Mouse (Mus musculus): ENCODE measurements around the gene Grb2.

Grb2 gene

GRCm38 (mm10) chr11:115712674-115713298 lies 4.4 kb upstream of the Grb2 start:
- no peak for DNase-seq (ENCODE audit: inconsistent age in 2 of 2, low spot score in 1 of 2)

GRCm38 (mm10) chr11:115712268-115712667 lies 3.9 kb upstream of the Grb2 start:
- peak in 1 of 2 experiments; percentile 42 for DNase-seq (ENCODE audit: inconsistent age in 2 of 2, low spot score in 1 of 2)

- no peak for DNase-seq (ENCODE audit: inconsistent age in 2 of 2, low spot score in 1 of 2)
Observed at GRCm38 (mm10) chr11:115711133-115711532, 2.7 kb upstream of the Grb2 start.

DNA sequence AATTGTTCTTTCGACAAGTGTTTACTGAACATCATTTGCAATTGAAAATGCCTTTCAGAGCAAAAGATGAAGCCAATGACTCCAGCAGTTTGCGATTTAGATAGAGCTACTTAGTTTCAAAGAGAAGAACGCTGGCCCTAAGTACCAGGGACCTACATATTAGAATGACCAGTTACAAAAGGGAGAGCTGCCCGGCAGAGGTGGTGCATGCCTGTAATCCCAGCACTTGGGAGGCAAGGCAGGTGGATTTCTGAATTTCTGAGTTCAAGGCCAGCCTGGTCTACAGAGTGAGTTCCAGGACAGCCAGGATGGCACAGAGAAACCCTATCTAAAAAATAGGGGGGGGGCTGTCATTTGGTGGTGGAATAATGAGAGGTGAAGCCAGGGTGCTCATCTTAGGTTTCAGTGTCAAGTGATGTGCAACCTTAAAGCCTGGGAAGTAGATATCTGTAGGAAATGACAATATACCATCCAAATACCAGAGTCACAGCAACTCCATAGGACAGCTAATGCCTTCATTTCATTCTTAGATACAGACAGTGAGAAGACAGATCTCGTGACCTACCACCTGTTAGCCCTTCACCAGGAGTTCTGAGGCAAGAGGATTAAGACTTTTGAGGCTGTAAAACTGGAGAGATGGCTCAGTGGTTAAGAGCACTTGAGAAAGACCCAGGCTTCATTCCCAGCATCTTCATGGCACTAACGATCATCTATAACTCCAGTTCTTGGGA lies 1.6 kb upstream of the Grb2 start:
- DNase-seq (ENCODE audit: inconsistent age in 2 of 2, low spot score in 1 of 2) = no peak

DNA sequence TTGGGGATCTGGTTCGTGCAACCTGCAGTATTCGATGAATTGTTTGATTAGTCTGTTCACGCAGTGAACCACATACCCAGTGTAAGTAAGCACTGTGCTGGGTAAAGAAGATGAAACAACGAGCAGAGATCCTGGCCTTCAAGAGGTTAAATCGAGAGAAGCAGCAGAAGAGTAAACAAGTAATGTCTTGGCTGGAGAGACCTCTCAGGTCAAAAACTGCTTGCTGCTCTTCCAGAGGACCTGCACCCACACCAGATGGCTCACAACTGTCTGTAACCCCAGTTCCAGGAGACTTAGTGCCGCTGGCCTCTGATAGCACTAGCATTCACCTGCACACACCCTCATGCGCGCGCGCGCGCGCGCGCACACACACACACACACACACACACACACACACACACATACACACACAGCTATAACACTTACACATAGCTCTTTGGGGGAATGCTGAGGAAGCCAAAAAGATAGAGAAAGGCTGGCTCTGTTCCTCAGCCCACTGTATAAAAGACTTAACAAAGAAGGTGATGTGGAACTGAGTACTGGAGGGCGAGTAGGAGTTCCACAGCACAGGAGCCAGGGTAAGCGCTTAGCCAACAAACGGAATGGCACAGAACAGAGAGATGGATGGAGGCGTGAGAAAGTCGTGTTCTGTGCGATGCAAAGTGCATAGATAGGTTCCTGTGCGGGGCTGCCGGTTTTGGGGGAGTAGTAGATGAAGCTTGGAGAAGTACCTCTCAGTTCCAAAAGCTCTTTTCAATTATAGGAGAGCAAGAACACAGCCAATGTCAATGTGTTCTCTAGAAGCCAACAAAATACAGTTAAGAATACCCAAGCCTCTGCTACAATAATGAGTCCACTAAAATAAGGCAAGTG lies 795 bp upstream of the Grb2 start:
- peak in 1 of 2 experiments; percentile 76 for DNase-seq (ENCODE audit: inconsistent age in 2 of 2, low spot score in 1 of 2)

DNA sequence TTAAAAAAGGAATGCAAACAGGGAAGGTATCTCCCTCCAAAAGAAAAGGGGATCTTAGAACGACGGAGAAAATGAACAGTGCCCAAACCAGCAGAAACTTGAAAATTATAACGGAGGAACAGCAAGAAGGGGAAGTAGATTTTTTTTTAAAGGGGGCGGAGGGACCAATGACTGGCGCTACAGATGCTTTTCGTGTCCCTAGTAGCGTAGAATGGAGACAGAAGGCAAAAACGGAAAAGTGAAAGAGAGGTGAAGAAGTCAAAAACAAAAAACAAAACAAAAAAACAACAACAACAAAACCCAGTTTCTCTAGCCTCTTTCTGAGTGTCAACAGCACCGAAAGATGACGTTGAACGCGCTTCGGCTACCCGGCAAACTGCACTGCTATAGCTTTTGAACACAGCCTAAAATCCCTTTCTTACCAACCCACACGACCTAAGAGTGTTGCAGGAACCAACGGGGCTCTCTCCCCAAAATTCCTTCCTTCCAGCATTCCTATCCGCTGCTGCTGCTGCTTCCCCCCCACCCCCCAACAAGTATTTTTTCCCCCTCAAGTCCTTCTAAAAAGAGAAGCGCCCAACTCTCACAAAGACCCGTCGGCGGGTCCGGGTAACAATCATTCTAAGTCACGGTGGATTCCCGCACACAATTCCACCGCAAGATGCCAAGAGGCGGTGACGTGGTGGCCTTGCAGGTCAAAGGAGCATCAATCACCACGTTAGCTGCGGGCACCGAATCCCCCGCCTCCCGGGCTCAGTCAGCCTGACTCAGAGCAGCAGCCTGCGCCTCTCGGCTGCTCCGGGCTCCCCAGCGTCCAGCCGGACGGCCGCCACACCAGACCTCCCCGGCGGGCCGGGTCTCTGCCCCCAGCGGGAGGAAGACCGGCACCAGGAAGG lies 836 bp downstream of the Grb2 start:
- peak; percentile 89 to 94 for DNase-seq (ENCODE audit: inconsistent age in 2 of 2, low spot score in 1 of 2)

DNA sequence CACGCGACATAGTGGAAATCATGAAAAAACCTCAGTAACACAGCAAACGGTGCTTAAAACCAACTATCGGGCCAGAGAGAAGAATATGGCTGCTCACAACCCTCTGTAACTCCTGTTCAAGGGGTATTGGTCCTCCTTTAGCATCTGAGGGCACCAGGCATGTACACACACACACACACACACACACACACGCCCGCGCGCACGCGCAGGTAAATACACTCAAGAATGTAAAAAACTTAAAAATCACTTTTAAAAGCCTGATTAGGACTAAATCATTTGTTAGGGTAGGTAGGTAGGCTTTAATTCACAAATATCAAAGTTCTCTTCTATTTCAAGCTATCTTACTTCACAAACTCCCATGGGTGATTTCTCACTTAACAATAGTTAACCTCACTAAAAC lies 1.8 kb downstream of the Grb2 start:
- DNase-seq (ENCODE audit: inconsistent age in 2 of 2, low spot score in 1 of 2) = no peak

GRCm38 (mm10) chr11:115705561-115705960 lies 2.8 kb downstream of the Grb2 start:
- no peak for DNase-seq (ENCODE audit: inconsistent age in 2 of 2, low spot score in 1 of 2)

- no peak for DNase-seq (ENCODE audit: inconsistent age in 2 of 2, low spot score in 1 of 2)
Observed at GRCm38 (mm10) chr11:115704648-115705047, 3.7 kb downstream of the Grb2 start.

GRCm38 (mm10) chr11:115703466-115703865 lies 4.9 kb downstream of the Grb2 start:
- DNase-seq (ENCODE audit: inconsistent age in 2 of 2, low spot score in 1 of 2) = no peak

DNA sequence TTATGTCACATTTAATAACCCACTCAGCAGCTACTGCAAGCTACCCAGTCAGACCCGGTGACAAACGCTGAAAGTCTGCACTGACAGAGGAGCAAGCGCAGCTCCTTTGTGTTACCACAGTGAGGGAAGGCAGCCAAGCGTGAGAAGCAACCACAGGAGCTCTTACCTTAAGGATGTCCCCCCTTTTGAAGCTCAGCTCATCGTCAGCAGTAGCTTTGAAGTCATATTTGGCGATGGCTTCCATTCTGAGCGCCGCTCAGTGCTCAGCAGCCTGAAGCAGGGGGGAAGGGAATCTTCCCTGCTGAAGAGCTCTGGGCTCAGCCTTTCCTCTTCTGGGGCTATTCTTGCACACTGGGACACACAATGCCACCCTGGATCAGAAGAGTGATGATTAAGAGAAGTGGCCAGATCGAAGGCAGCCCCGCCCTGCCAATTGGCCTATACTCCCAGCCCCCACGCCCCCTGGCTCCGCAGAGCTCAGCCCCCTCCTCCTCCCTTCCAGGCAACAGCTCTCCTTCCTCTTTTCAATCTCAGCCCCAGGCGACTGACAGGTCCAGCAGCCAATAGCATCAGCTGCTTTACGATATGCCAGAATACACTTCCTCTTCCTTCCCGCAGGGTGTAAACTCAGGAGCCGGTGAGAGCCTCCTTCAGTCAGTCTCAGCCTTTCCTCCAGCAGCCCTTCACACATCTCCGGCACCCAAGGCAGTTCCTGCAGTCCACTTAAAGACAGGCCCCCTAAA lies 9.2 kb downstream of the Grb2 start:
- DNase-seq (ENCODE audit: inconsistent age in 2 of 2, low spot score in 1 of 2) = peak; percentile 85 to 94

- no peak for DNase-seq (ENCODE audit: inconsistent age in 2 of 2, low spot score in 1 of 2)
Observed at GRCm38 (mm10) chr11:115697722-115698121, 10.7 kb downstream of the Grb2 start.

DNA sequence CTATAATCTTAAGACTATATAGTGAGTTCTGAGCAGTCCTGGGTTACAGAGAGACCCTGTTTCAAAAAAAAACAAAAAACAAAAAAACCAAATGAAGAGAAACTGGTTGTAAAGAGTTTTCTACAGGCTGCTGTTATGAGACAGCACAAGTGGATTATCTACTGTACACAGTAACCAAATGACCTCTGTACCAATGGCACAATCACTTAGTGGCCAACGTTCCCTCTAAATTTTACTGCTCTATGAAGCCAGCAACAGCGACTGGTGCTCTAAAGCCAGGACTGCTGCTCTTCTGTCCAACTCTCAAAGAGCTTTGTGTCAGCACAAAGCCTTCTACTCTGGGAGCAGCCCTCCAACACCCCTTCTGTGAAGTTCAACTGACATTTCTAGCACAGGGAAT lies 11.3 kb downstream of the Grb2 start:
- DNase-seq (ENCODE audit: inconsistent age in 2 of 2, low spot score in 1 of 2) = peak in 1 of 2 experiments; percentile 49

GRCm38 (mm10) chr11:115696471-115696870 lies 11.9 kb downstream of the Grb2 start:
- peak in 1 of 2 experiments; percentile 80 for DNase-seq (ENCODE audit: inconsistent age in 2 of 2, low spot score in 1 of 2)

- DNase-seq (ENCODE audit: inconsistent age in 2 of 2, low spot score in 1 of 2) = peak in 1 of 2 experiments; percentile 63
Observed at GRCm38 (mm10) chr11:115693979-115694578, 14.3 kb downstream of the Grb2 start.

DNA sequence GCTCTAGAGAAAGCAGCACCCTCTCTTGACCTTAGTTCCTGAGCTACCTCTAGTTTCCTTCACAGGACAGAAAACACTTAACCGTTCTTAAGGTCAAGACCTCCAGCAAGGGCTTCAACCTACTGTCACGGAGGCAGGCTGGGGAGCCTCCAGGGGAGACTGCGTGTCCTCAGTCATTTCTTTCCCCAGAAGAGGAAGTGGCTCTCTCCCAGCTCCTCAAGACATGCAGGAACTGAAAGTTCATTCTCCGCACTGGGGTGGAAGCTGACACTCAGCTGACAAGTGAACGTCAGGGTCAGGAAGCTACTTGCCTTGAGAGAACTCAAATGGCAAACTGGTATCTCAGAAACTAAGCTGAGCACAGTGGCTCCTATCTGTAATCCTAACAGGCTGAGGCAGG lies 15.6 kb downstream of the Grb2 start:
- DNase-seq (ENCODE audit: inconsistent age in 2 of 2, low spot score in 1 of 2) = peak; percentile 47 to 77

GRCm38 (mm10) chr11:115691976-115692375 lies 16.4 kb downstream of the Grb2 start:
- DNase-seq (ENCODE audit: inconsistent age in 2 of 2, low spot score in 1 of 2) = peak; percentile 81 to 87

DNA sequence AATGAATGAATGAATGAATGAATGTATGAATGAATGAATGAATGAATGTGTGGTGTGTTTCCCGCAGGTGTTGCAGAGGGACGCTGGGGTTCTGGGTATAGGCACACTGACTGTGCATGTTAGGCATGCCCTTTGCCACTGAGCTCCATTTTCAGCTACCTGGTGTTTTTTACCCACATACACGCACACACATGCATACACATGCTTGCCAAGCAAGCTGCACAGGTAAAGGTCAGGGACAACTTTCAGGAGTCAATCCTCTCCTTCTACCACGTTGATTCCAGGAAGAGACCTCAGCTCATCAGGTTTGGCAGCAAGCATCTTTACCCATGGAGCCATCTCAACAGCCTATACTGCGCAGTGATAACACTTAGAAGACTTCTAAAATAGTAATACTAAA lies 16.9 kb downstream of the Grb2 start:
- DNase-seq (ENCODE audit: inconsistent age in 2 of 2, low spot score in 1 of 2) = peak in 1 of 2 experiments; percentile 53

- peak in 1 of 2 experiments; percentile 57 for DNase-seq (ENCODE audit: inconsistent age in 2 of 2, low spot score in 1 of 2)
Observed at GRCm38 (mm10) chr11:115691013-115691412, 17.4 kb downstream of the Grb2 start.
